Mouse (Mus musculus) natural killer cell, adult 2 months (primary cell): Measurements from ENCODE around the gene Cit.
"Not testable (repeated sequence)": the region's sequence is repeated elsewhere in the genome, so short reads cannot be mapped to it uniquely, and the experiment has no call there.

ENCODE experiments used
- DNase-seq, 2 experiments: peaks; one replicate each; pipeline ENCODE4 v3.0.0; 2022; ENCODE audit warnings: low spot score in 2 of 2

The Cit gene

GRCm38 (mm10) chr5:115844766-115845634 is at the start of gene Cit:
TSS of gene Cit (plus strand) at chr5:115845278.
- peak; percentile 87 to 89 for DNase-seq

- DNase-seq: peak in 1 of 2 experiments; percentile 2
These were observed 45.8 kb upstream of the Cit start for GRCm38 (mm10) chr5:115799016-115799894.

GRCm38 (mm10) chr5:115799895-115800232 is 45.2 kb upstream of the Cit start:
- DNase-seq: no peak

- DNase-seq: no peak
These were observed 32.8 kb upstream of the Cit start for GRCm38 (mm10) chr5:115812262-115812661.

DNA sequence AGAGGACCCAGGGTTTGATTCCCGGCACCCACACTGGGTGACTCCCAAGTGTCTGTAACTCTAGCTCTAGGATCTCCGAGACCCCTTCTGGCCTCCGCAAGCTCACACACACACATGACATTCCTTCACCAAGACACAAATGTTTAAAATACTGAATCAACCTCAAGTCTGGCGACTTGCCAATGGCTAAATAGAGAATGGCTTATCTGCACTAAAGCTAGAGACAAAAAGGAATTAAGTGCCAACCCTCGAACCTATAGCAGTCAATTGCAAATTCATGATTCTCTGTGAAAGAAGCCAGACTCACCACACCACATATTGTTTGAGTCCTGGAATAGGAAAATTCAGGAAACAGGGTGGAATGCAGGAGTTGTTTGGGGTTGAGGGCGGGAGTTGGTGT is 28.1 kb upstream of the Cit start:
- no peak for DNase-seq

DNA sequence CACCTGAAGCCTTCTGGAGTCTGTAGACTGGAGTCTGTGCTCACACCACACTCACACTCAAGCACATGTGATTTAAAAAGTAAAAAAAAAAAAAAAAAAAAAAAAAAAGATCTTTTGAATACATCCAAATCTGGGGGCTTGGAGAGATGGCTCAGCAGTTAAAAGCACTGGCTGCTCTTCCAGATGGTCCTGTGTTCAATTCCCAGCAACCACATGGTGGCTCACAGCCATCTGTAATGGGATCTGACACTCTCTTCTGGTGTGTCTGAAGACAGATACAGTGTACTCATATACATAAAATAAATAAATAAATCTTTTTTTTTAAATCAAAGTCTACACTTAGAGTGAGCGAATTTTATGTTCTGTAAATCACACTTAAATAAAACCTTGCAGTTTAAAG is 27.4 kb upstream of the Cit start:
- not testable (repeated sequence) for DNase-seq

GRCm38 (mm10) chr5:115819966-115820365 is 25.1 kb upstream of the Cit start:
- no peak for DNase-seq

DNA sequence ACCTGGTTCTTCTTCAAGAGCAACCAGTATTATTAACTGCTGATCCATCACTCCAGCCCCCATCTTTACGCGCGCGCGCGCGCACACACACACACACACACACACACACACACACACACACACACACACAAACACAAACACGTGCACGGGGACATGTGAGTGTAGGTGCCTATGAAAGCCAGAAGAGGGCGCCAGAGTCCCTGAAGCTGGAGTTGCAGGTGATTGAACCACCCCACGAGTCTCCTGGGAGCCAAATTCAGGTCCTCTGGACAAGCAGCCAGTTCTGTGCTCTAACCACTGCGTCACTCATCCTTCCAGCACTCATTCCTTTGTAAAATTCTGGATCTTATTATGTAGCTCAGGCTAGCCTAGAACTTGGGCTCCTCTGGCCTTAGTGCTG is 23.9 kb upstream of the Cit start:
- DNase-seq: no peak

DNA sequence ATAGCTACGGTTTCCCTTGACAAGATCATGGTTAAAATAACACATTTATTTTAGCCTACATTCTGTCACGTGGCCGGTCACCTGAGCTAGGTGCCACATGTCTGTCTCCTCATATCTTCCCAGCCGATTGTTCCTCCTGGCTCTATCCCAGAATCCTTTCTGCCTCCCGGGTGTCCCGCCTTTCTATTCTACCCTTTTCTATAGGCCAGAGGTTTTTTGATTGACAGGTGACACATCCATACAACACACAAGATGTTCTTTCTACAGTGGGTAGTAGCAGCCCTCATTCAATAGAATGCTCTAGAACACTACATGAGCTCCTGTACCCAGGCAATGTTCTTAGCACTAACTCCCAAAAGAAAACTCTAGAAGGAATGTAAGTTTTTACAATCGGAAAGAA is 23.2 kb upstream of the Cit start:
- no peak for DNase-seq

GRCm38 (mm10) chr5:115832754-115833153 is 12.3 kb upstream of the Cit start:
- DNase-seq: no peak

DNA sequence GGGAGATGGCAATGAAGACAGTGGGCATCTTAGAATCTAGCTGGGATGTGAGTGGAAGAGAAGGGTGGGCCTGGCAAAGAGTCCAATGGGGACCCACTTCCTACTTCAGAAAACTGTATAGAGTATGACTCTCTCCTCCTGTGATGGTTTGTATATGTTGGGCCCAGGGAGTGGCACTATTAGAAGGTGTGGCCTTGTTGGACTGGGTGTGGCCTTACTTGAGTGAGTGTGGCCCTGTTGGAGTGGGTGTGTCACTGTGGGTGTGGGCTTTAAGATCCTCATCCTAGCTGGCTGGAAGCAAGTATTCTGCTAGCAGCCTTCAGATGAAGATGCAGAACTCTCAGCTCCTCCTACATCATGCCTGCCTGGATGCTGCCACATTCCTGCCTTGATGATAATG is 11.3 kb upstream of the Cit start:
- not testable (repeated sequence) for DNase-seq

GRCm38 (mm10) chr5:115835291-115835690 is 9.8 kb upstream of the Cit start:
- DNase-seq: peak in 1 of 2 experiments; percentile 7

DNA sequence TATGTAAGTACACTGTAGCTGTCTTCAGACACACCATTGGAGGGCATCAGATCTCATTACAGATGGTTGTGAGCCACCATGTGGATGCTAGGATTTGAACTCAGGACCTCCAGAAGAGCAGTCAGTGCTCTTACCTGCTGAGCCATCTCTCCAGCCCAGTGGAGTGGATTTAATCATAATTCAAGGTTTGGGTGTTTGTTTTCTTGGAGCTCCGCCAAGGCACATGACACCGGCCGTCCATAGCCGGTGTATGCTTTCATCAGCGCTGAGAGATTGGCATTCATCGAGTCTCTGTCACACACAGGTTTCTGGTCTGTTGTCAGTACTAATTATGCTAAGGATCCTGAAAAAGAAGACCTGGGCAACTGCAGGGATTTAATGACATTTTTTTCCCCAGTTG is 7.0 kb upstream of the Cit start:
- no peak for DNase-seq

- no peak for DNase-seq
These were observed 4.6 kb upstream of the Cit start for GRCm38 (mm10) chr5:115840453-115840852.

- DNase-seq: no peak
These were observed 3.9 kb upstream of the Cit start for GRCm38 (mm10) chr5:115840946-115841775.

DNA sequence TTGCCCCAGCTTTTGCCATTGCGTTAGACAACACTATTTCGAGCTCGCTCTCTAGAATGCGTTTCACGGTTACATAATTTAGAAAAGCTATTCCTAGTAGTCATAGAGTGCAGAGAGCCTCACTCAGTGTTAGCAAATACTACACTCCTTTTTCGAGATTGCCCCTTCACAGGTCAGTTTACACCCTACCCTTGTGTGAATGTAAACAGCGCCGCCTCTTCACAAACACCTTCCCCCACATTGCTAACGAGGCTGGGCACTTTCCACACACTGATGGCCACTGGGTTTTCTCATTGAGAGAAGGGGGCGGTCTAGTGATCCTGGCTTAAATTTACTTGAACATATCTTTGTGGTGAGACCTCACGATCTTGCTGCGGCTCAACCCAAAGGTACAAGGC is 711 bp upstream of the Cit start:
- DNase-seq: peak in 1 of 2 experiments; percentile 10

- no peak for DNase-seq
These were observed 627 bp downstream of the Cit start for GRCm38 (mm10) chr5:115845635-115846174.

GRCm38 (mm10) chr5:115847166-115847565 is 2.1 kb downstream of the Cit start:
- DNase-seq: no peak

DNA sequence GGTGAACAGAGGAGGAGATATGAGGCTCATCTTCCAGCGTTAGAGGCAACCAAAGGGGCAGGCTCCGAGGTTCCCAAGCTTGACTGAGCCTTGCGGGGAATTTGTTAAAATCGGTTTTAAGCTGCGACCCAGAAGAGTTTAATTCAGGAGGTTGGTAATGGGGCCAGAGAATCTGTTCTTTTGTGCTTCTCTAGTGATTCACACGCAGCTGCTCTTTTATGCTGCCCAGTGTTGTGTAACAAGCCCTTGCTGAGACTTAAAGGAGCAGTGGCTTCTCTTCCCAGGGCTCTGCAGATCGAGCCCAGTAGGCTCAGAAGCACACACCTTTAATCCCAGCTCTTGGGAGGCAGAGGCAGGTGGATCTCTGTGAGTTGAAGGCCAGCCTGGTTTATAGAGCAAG is 3.4 kb downstream of the Cit start:
- DNase-seq: no peak

DNA sequence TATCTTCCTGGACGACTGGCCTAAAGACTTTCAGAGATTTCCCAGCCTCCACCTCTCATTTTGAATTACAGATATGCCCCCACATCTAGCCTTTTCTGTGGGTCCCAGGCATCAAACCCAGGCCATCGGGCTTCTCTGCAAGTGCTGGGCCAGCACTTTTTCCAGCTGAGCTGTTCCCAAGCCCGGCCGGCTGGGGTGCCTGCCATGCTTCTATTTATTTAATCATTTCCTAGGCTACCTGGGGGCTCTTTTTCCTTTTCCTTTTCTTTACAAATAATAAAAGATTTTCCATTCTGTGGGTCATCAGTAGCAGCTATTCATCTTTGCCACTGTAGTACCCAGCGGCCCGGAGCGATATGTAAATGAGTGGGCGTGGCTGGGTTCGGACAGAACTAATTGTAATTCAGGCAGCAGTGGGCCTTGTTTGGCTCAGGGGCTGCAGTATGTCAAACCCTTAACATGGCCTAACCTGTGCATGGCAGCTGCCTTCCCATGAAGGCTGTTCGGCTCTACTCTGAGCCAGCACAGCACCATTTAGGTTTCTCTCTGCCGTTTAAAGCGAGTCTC is 4.3 kb downstream of the Cit start:
- no peak for DNase-seq
